Mouse (Mus musculus): Measurements from ENCODE around the gene Kcnmb2.
A peak's percentile ranks its signal among the peaks of the same experiment; 100 is the strongest.

Kcnmb2 gene

DNA sequence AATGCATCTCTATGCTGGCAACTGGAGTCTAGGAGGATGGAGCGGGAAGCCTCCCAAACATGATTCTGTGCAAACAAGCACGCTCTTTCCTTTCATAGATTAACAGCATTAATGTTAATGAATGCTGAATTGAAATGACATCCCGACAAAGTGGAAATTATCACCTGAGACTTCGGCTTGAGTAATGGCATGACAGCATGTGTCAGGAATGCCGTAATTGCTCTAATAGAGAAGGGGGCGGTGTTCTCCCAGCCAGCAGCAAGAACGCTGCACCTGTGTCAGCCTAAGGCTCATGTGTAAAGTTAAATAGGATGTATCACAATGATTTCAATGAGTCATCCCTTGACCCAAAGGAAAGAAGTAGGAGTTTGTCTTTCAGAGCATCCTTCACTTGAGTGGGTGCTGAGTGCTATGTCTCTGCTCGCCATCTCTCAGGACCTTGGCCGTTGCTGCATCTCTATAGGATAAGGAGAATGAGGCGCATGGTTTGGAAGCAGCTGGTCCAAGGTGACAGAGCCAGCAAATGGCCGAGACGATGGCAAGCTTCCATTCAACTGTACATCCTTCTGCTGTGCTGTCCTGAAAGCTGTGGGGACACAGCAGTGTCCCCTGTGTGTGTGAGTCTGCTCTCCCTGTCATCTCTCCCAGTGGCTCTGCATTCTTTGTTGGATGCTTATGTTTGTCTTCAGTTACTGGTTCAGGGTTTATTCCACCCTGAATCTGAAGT is 110.1 kb downstream of the Kcnmb2 start:
- DNase-seq (ENCODE audit: low spot score), result no peak

DNA sequence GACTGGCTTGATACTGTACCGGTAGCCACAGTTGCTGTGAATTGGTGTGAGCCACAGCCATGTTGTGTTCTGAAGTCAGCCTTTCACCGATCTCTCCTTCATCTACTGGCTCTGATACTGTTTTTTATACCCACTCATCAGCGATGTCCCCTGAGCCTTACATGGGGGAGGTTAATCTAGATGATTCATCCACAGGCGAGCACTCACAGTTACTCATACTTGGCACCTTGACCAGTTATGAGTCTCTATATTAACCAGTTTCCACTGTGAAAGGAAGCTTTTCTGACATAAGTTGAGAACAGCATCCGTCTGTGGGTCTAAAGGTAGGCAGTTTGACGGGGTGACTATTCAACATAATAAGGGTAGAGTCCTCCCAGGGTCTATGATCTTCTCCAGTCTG is 118.7 kb downstream of the Kcnmb2 start:
- no peak for DNase-seq (ENCODE audit: low spot score)

DNA sequence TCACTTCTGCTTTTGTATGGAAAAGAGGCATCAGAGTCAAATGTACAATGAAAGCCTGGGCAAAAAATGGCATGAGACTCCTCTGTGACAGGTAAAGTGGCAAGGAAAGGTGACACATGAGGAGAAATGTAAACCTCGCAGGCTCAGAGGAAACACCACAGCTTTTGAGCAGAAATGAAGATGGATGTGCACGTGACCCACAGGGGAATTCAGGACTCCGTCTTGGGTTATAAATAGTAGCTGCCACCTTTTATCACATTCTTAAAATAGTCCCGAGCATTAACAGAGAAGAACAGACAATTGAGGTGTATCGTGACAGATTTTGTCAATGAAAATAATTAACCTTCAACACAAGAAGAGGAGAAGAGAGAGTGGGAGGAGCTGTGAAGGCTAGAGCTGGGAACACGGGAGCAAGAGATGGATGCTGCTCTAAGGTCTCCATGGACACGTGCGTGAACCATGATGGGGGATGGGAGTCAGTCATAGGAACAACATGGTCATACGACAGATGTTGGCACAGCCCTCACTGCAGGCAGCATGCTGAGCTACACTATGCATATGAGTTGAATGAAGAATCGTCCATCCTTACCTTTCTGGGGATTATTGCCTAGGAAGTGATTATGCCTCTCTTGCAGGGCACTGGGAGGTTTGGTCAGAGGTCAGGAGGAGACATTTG is 127.2 kb downstream of the Kcnmb2 start:
- no peak for DNase-seq (ENCODE audit: low spot score)

DNA sequence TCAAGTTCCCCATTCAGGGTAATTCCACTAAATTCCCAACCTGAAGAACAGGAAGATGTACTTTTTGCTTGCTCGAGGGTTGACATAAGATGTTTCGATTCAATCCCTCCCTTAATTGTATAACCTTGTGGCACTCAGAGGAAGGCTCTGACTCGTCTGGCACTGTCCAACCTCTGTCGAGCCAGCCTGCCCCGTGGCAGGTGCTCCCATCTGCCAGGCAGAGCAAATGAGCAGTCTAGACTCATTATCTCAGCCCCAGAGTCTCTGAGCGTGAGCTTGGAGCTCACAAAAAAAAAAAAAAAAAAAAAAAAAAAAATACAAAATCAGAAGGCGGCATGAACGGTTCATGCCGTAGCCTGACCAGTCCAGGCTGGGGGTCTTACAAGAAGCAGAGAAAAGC is 130.1 kb downstream of the Kcnmb2 start:
- DNase-seq (ENCODE audit: low spot score), result no peak

DNA sequence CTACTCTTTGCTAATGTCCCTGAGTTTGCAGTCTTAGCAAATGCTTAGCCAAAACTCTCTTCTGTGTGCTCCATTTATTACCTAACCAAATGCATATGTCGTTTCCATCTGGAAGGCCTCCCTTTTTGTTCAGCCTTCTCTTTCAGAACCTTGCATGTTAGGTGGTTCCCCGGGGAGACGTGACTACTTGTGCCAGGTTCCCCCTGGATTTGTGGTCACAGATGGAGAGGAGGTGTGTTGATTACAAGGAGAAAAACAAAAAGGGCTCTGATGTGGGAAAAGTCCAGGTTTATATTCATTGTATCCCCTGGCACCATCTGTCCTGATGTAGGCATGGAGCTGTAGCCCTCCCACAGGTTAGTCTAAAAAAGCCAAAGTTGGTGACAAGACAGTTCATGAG is 141.5 kb downstream of the Kcnmb2 start:
- DNase-seq (ENCODE audit: low spot score), result peak; percentile 40

DNA sequence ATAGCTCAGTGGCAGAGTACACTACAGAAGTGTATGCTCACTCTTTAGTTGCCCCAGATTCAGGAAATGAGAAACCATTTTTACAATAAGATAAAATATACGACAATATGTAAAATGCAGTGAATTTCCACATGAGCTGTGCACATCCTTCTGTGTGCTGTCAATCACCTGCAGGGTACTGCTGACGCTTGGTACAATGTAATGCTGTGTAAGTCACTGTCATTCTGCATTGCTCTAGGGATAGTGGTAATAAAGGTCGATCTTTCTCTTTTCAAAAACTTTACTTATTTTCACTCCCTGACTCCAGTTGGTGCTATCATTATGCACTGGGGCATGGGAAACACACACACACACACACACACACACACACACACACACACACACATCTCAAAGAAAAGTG is 146.5 kb downstream of the Kcnmb2 start:
- no peak for DNase-seq (ENCODE audit: low spot score)

DNA sequence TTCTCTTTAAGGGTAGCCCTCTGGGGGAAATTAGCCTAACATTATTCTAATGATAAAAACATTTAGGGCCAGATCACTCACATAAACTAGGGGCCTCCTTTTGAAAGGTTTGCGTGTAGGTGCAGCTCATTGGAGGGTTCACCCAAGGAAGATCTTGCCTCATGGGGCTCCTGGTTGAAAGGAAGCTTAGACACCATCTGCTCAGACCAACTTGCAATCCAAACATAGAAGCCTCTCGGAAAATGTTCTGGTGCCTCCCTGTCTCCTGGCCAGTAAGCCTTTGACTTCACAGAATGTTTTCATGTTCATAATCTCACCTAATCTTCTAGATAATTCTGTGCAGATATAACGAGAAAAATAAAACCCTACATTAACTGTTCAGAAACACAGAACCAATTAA is 150.3 kb downstream of the Kcnmb2 start:
- DNase-seq (ENCODE audit: low spot score), result no peak

DNA sequence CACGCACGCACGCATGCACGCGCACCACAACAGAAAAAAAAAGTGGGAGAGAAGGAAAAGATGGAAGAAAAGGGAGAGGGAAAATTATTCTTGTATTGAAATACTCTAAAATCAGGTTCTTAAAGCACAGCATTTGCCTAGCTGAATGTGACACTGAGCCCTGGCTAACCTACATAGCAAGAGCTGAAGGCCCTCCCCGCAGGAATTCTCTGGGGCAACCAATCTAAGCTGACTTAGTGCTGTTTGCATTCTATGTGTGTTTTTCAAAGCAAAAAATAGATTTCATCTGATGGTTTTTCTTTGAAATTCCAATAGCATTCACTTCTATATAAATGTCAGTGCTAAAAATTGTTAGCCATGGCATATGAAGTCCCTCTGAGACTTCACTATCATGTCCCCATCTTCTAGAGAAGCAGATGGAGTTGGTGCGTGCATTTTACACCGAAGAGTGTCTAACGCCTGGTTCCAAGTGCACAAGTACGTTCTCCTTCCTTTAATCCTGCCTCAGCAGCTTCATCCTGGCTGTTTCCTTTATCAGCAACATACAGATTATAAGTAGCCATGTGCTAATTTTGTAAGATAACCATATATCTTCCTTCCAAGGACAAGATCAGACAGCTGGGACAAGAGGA is 151.4 kb downstream of the Kcnmb2 start:
- DNase-seq (ENCODE audit: low spot score), result no peak

DNA sequence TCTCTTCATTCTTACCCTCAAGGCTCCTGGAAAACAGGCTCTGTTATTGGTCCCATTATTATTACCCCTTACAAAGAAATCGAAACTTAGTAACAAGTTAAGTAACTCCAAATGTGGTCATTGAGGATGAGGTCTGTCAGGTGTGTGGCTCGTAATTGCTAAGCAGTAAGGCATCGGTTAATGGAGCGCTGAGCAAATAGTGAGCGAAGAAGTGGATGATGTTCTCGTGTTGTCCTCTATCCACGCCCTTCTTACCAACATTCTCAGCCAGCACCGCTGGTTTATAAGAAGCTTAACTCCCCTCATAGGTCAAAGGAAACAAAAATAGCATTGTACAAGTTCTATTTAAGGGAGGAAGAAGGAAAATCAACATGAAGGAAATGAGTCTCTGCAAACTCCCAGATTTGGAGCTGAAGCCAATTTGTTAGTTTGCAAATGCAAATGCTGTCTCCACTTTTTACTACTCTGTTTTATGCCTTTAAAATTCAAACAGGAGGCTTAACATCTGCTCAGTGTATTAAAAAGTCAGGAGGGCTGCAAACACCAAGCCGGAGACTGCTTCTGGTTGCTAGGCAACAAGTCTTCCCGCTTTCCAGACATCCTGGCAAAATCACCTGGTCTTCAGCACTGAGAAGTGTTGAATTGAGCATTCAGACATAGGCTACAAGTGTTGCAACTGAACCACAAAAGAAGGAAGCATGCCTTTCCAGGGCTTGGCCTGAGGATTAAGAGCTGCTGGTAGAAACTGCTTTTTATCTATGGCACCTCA is 157.8 kb downstream of the Kcnmb2 start:
- DNase-seq (ENCODE audit: low spot score), result no peak

DNA sequence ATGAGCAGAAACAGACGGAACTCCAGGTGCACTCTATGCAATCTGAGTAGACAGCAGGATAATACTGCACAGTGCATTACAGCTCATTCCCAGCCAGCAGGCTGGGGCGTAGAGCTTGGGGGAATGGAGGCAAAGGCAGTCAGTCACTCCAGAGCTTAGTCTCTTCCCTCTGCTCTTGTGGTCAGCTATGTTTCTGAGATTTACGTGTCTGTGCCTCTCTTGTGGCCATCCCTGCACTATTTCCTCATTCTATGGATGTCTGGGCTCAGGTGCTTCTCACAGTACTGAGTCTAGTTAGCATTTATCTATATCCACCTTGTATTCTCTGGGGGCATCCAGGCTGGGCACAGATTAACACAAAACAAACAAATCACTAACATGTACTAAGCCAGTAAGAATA is 160.4 kb downstream of the Kcnmb2 start:
- no peak for DNase-seq (ENCODE audit: low spot score)

DNA sequence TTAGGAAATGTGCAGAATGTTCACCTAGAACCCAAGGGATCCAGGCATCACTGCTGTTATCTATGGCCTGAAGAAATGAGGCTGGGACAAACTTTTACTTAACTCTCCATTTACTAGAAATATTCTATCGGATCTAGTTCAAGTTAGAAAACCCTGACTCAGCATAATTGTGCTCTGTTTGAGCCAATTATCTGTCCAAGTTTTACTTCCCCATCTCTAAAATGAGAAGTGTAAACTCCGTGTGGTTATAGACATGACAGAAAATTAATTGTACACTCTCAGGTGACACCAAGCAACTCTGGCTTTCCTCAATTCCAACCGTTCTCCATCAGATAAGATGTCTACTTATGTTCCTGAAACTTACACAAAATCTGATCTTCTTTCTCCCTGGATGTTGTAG is 161.0 kb downstream of the Kcnmb2 start:
- no peak for DNase-seq (ENCODE audit: low spot score)

DNA sequence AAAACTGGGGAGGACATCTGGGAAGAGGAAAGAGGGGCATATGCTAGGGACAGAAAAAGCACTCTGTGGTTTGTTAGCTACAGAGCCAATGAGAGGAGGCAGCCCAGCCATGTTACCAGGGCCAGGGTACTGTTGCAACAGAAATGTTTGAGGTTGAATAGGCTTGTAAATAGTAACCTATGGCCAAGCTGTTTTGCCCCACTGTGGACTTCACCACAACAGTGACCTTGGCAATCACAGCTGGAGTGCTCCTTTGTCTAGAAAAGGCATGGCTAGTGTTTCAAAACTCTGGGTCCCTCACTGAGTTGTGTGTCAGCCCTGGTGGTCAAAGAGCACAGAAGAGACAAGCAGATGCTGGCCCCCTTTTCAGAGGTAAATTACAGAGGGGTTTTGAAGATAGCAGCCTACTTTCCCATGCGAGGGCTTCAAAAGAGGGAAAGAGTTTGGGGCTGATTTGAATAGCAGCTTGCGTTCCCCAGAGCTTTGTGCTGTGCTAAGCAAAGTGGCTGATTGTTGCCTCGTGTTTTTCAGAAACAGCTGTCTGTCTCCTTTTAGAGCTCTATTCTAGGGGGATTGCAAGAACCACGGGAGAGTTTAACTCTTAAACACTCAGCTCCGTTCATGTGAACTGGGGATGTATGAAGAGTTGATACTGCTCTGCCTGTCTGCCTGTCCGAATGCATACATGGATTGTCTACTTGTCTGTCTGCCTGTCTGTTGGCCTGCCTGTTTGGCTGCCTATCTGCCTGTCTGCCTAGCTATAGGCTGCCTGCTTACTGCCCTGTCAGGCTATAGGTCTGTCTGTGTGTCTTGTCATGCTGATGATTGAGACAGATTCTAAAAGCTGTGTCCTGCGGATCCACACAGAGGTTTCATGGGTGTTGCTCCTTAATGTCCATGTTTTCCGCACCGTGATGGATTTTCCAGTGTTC is 165.0 kb downstream of the Kcnmb2 start:
- DNase-seq (ENCODE audit: low spot score), result no peak

DNA sequence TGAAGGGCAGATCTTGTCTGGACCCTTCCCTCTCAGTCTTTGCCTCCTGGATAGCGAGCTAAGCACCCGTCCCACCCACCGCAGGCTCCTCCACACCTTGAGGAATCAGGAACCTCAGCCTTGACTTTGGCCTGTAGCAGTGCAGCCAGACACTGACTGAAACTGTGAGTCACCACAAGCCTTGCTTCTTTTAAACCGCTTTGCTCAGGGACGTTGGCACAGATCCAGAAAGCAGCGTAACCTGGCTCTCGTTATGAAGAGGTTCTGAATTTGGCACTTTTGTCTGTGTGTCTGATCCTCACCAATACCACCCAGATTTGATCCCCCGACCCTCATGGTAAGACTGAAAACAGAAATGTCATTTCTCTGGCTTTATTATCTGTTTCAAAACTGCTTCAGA is 171.6 kb downstream of the Kcnmb2 start:
- DNase-seq (ENCODE audit: low spot score), result no peak

DNA sequence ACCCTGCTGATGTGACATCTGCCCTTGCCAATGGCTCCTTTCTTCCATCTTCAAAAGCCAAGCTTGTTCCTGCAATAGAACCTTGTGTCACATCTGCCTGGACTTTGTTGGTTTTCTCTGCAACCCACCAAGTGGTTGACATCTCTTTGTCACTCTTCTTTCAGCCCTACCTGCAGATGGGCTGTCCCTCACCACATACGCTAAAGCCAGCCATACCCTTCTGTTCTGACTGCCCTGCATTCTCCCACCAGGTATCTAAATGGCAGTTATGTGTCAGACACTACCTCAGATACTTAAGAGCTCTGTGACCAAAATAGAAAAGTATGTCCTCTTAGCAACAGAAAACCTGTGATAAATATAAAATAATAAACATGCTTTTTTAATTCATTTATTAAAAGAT is 186.5 kb downstream of the Kcnmb2 start:
- no peak for DNase-seq (ENCODE audit: low spot score)

DNA sequence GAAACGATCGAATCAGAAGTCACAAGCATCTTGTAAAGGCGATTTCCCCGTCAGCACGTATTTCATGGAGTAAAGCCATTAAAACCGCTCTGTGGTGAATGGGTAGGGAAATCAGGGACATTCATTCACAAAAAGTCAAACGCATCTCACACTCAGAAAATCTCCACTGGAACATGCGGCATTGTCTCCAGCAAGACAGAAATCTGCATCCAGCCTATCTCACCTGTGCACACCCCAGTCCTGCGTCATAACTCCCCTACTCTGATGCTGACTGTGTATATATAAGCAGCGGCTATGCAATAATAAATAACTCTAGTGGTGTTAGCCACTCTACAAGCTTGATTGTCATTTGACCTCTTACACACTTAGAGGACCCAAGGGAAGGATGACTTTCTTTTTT is 199.1 kb downstream of the Kcnmb2 start:
- DNase-seq (ENCODE audit: low spot score), result no peak

DNA sequence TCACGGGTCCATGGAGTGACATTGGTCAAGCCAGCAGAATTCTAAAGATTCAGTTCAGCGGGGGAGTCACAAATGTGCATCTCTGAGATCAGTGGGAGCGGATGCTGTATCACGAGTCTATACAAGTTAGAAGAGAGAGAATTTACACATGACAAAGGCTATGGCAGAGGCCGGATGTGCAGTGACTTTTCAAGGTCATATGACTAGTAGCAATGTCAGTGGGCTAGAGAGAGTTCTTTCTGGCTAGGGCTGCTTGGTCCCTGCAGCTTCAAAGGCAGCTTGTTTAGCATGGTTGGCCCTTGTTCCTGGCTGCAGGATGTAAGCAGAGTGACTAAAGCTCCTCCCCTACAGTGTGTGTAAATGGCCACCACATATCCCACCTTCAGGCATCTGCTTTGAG is 217.5 kb downstream of the Kcnmb2 start:
- no peak for DNase-seq (ENCODE audit: low spot score)

DNA sequence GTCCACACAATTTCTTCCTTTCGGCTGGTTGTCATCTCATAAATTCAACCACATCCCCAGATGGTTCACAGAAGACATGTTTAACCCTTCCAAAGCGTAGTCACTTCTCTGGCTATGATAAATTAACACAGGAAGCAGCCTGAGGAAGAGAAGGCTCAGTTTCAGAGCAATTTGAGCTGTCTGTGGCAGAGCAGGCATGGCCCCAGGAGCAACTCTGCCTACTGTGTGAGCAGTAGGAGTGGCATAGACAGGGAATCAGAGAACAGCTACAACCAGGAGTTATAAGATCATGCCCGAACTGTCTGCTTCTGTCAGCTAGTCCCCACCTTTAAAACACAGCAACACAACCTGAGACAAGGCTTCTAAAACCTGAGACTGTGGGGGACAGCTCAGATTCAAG is 219.4 kb downstream of the Kcnmb2 start:
- no peak for DNase-seq (ENCODE audit: low spot score)

DNA sequence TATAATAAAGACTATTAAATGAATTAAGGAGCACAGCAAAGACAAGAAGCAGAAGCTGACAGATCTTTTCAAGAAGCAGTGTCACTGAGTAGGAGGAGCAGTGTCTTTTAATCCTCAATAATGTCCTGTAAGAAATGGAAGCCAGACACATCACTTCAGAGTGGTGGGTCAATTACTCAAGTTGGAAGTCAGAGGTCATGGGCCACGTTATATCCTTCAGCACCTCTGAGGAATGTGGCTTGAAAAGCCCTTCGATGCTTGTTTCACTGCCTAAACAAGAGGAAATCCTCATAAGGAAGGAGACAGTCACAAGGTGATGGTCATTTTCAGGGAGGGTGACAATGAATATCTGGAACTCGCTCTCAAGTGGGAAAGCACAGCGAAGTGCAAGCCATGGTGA is 223.1 kb downstream of the Kcnmb2 start:
- no peak for DNase-seq (ENCODE audit: low spot score)

DNA sequence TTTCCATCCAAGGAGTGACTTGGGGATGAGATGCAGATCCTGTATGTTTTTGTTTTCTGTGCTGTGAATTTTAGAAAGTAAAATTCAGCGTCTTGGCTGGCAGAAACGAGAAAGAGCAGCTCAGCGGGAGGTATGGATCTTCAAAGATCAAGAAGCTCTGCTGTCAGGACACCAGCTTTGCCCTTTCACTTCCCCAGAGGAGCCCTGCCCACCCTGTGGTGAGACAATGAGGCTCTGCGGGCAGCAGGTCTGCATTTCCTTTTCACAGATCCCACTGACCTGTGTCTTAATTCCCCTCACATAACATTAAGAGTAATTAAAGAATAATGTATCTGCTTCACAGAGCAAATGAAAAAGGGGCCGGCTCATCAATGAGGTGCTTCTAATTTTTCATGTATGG is 226.1 kb downstream of the Kcnmb2 start:
- no peak for DNase-seq (ENCODE audit: low spot score)

DNA sequence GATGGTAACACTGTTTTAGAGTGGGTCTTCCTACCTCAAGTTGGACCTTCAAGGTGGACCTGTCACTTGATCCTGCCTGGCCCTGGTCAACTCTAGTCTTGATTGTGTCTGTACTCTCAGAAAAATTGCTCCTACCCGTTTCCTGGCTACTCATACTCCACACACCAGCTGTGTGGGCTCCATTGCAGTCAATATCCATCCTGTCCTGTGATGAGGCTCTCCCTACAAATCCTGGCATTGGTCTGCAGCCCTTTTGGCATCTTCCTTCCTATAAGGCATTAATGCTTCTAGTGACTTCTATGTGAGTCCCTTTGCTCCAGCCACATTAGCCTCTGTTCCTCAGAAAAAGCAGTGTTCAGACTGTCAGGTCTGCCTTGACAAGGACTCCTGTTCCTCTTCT is 228.4 kb downstream of the Kcnmb2 start:
- no peak for DNase-seq (ENCODE audit: low spot score)

DNA sequence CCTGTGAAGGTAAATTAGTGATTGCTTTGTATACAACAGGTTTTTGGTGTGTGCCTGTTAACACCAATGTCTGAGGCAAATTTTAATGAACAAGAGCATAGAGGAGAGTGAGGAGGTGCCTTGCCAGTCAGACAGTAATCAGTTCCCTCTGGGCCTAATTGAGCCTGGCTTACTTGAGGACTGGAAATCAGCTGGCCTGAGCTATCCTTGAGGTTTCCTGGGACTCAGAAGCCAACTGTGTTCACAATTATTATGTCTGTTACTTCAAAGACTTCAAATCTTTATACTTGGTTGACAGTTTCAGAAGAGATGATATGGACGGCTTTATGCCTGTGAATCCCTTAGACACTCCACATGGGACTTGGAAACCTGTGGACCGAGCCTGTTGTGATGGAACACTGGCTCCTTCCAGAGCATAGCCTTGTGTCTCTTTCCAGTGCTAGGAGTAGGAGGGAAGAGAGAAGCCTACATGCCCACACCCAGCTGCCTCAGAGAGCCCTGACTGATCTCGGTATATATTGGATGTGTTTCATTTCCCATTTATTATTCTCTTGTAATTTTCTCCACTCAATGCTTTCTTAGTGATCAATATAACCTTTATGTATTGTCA is 230.2 kb downstream of the Kcnmb2 start:
- DNase-seq (ENCODE audit: low spot score), result no peak
